Mouse (Mus musculus) heart, adult 2 months (tissue): Measurements from ENCODE around the gene Lrrc27.

Experiments used
- CTCF ChIP-seq: fragments of 200-600 bp; IDR thresholded peaks from 2 replicates; pipeline ENCODE4 v1.8.1; 2022; ENCODE audit warnings: antibody characterized with exemption, mild to moderate bottlenecking, moderate library complexity
- POLR2A ChIP-seq: fragments of 200-500 bp; IDR thresholded peaks from 2 replicates; pipeline ENCODE4 v1.6.1; 2011; ENCODE audit warnings: mild to moderate bottlenecking, low read depth, low read length, control low read depth; ENCODE audit not compliant: insufficient read depth

DNA sequence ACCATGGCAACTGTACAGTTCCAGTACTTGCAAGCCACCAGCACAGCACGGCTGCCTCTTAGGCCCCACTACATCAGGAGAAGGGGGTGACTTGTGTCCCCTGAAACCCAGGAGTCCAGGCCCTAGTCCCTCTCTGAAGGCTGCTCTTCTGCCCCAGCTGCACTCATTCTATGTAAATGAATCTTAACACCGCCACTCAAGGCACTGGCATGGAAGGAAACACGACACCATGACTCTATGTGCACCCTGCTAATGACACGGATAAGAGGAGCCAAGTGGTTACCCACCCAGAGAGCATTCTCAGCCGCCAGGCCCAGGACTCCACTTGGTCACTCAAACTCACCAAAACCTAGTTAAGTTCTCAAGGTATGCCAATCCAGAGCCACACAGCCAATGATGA, 26.8 kb upstream of the Lrrc27 start:
- no peak for TF ChIP-seq CTCF
- TF ChIP-seq POLR2A = no peak
